Mouse (Mus musculus): Measurements from ENCODE around the gene Acot5.
"Not testable (repeated sequence)": the region's sequence is repeated elsewhere in the genome, so short reads cannot be mapped to it uniquely, and the experiment has no call there.

Acot5 gene

DNA sequence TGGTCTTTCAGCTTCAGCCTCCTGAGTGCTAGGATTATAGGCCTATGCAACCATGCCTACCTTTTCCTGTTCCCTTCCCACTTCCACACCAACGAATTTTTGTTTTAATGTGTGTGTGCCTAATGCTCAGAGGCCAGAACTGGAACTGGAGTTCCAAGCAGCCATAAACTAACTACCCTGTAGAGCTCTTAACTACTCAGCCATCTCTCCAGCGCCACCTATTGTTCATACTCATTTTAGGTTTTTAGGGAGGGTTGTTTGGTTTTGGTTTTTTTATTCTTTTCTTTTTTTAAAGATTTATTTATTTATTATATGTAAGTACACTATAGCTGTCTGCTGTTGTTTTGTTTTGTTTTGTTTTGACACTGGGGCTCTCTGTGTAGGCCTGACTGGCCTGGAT lies 8.2 kb upstream of the Acot5 start:
- in situ Hi-C loops (cut with MboI; ENCODE audit: low sequenced_read_pairs), result no loop called here

DNA sequence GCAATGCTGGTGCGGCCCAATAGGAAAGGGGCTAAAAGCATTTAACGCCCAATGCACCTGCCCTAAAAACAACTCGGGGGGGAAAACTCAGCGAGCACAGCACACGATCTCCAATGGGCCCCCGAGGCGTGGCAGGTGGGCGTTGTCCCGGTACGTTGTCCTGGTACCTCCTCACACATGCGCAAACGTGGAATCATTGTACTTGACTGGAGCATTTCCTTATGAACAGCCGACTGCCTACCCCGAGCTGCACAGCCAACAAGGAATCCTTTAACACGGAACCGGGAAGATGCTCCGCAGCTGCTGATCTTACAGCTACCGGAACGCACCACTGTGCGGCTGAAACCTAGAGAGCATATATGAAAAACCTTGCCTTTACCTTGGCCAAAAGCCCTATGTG lies 6.8 kb upstream of the Acot5 start:
- in situ Hi-C loops (cut with MboI; ENCODE audit: low sequenced_read_pairs), result no loop called here

GRCm38 (mm10) chr12:84063228-84063627 lies 5.9 kb upstream of the Acot5 start:
- in situ Hi-C loops (cut with MboI; ENCODE audit: low sequenced_read_pairs), result no loop called here

- in situ Hi-C loops (cut with MboI; ENCODE audit: low sequenced_read_pairs), result no loop called here
Observed at GRCm38 (mm10) chr12:84063833-84064232, 5.3 kb upstream of the Acot5 start.

- in situ Hi-C loops (cut with MboI; ENCODE audit: low sequenced_read_pairs), result no loop called here
Observed at GRCm38 (mm10) chr12:84064621-84065020, 4.5 kb upstream of the Acot5 start.

DNA sequence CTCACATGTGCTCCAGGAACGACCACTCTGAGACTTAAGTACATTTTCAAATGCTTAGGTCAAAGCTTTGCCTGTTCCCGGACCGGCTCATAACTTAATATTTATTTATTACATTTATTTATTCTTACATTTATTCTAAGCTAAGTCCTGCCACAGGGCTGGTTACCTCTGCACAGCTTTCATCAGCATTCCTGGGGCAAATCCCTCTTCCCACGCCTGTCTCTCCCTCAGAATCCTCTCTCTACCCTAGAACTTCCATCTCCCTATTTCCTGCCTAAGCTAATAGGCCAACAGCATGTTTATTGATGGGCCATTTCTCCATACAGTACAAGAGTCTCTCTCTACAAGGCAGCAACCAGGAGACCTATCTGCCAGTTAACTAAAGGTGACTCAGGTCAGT lies 1.4 kb upstream of the Acot5 start:
- in situ Hi-C loops (cut with MboI; ENCODE audit: low sequenced_read_pairs), result no loop called here

- in situ Hi-C loops (cut with MboI; ENCODE audit: low sequenced_read_pairs), result no loop called here
Observed at GRCm38 (mm10) chr12:84068296-84068695, 829 bp upstream of the Acot5 start.

DNA sequence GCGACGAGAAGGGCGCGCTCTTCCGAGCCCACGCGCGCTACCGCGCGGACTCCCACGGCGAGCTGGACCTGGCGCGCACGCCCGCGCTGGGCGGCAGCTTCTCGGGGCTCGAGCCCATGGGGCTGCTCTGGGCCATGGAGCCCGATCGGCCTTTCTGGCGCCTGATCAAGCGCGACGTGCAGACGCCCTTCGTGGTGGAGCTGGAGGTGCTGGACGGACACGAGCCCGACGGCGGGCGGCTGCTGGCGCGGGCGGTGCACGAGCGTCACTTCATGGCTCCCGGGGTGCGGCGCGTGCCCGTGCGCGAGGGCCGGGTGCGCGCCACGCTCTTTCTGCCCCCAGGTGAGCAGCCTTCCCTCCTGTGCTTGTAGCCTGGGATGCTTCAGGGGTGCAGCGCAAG lies 457 bp downstream of the Acot5 start:
- in situ Hi-C loops (cut with MboI; ENCODE audit: low sequenced_read_pairs), result not testable (repeated sequence)

GRCm38 (mm10) chr12:84071696-84072095 lies 2.6 kb downstream of the Acot5 start:
- in situ Hi-C loops (cut with MboI; ENCODE audit: low sequenced_read_pairs), result no loop called here

DNA sequence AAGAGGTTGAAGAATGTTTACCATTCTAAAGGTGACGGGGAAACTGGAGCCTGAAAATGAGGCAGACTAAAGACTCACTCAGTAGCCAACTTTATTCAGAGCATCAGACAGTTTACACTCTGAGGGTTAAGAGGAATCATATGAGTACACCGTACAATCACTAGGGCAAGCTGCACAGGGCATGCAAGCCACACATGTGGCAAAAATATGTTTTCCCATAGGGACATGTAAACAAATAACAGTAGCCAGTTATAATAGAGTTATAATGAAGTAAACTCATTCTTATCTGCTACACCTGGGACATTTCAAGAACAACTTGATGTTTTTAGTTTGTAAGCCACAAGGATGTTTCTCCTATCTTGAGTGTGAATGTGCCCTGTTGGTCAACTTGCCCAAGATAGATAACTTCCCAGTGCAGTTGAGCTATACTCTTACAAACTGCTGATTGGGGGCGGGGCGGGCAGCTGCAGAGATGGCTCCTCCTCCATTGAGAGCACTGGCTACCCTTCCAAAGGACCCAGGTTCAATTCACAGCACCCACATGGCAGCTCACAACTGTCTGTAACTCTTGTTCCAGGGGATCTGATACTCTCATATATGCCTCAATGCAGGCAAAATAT lies 8.4 kb downstream of the Acot5 start:
- in situ Hi-C loops (cut with MboI; ENCODE audit: low sequenced_read_pairs), result no loop called here

GRCm38 (mm10) chr12:84083842-84084241 lies 14.7 kb downstream of the Acot5 start:
- in situ Hi-C loops (cut with MboI; ENCODE audit: low sequenced_read_pairs), result no loop called here

GRCm38 (mm10) chr12:84084581-84084980 lies 15.5 kb downstream of the Acot5 start:
- in situ Hi-C loops (cut with MboI; ENCODE audit: low sequenced_read_pairs), result no loop called here

GRCm38 (mm10) chr12:84094666-84095065 lies 25.5 kb downstream of the Acot5 start:
- in situ Hi-C loops (cut with MboI; ENCODE audit: low sequenced_read_pairs), result not testable (repeated sequence)

GRCm38 (mm10) chr12:84099605-84100004 lies 30.5 kb downstream of the Acot5 start:
- in situ Hi-C loops (cut with MboI; ENCODE audit: low sequenced_read_pairs), result no loop called here

GRCm38 (mm10) chr12:84100071-84100470 lies 30.9 kb downstream of the Acot5 start:
- in situ Hi-C loops (cut with MboI; ENCODE audit: low sequenced_read_pairs), result no loop called here

- in situ Hi-C loops (cut with MboI; ENCODE audit: low sequenced_read_pairs), result not testable (repeated sequence)
Observed at GRCm38 (mm10) chr12:84100604-84101492, 31.7 kb downstream of the Acot5 start, which contains the start of gene Acot6. Gene Acot6 (plus strand): TSS chr12:84100654.

DNA sequence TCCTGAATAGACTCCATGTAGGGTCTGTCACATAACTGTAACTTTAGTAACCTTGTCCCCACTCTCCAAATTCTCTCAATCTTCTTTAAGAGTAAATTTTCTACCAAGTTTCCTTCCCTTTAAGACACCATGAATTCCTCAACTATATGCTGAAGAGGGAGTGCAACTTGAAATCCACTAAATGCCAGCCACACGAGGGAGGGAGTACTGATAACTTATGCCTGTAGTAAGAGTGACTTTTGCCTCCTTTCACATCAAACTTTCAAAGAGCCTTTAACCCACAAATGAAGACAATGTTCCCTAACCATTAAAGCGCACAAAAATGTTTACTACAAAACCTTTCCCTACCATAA lies 32.3 kb downstream of the Acot5 start:
- in situ Hi-C loops (cut with MboI; ENCODE audit: low sequenced_read_pairs), result no loop called here

GRCm38 (mm10) chr12:84107012-84107411 lies 37.9 kb downstream of the Acot5 start:
- in situ Hi-C loops (cut with MboI; ENCODE audit: low sequenced_read_pairs), result no loop called here

DNA sequence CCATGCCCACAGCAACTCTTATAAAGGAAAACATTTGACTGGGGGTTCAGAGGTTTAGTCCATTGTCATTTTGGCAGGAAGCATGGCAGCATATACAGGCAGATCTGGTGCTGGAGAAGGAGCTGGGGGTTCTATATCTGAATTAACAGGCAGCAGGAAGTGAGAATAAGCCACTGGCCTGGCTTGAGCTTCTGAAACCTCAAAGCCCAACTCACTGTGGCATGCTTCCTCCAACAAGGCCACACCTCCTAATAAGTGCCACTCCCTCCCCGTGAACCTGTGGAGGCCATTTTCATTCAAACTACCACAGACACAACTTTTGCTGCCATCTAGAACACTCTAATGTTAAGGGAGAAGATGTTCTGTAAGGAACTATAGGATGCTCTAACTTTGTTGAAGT lies 38.6 kb downstream of the Acot5 start:
- in situ Hi-C loops (cut with MboI; ENCODE audit: low sequenced_read_pairs), result no loop called here

GRCm38 (mm10) chr12:84109924-84110323 lies 40.8 kb downstream of the Acot5 start:
- in situ Hi-C loops (cut with MboI; ENCODE audit: low sequenced_read_pairs), result no loop called here

DNA sequence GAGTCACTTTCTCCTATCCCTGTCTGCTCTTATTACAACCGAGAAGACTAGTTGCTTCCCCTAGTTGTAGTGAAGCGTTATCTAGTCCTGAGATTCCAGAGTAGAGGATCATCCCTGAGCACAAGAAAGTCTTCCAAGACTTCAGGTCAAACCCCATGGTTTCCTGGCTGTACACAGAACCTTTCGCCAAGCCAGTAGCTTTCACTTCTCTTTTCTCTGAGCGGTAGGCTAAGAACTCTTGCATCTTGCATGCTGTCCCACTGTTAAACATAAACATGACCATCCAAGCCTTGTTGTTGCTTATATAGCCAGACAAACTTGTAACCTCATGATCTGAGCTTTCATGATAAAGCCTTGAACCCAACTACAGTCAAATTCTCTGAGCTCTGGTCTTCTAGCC lies 41.7 kb downstream of the Acot5 start:
- in situ Hi-C loops (cut with MboI; ENCODE audit: low sequenced_read_pairs), result no loop called here

- in situ Hi-C loops (cut with MboI; ENCODE audit: low sequenced_read_pairs), result no loop called here
Observed at GRCm38 (mm10) chr12:84113676-84114075, 44.6 kb downstream of the Acot5 start.

Measured in CH12F3 (cell line).